Mouse (Mus musculus): ENCODE measurements around the gene Gm266.

The Gm266 gene

GRCm38 (mm10) chr12:111437222-111437900 is 48.3 kb downstream of the Gm266 start:
- DNase-seq (ENCODE audit: low read depth, low spot score) = no peak

- no peak for DNase-seq (ENCODE audit: low read depth, low spot score)
These were observed 49.0 kb downstream of the Gm266 start for GRCm38 (mm10) chr12:111436640-111437039.

GRCm38 (mm10) chr12:111436170-111436569 is 49.5 kb downstream of the Gm266 start:
- DNase-seq (ENCODE audit: low read depth, low spot score) = no peak

- DNase-seq (ENCODE audit: low read depth, low spot score) = no peak
These were observed 50.8 kb downstream of the Gm266 start for GRCm38 (mm10) chr12:111434745-111435327.

Measured in ES-CJ7 (cell line).